Mouse (Mus musculus): ENCODE measurements around the gene Insl3.
A peak's percentile ranks its signal among the peaks of the same experiment; 100 is the strongest.
"Not testable (repeated sequence)": the region's sequence is repeated elsewhere in the genome, so short reads cannot be mapped to it uniquely, and the experiment has no call there.

Insl3 gene

GRCm38 (mm10) chr8:71676803-71677202 lies 12.2 kb upstream of the Insl3 start:
- no peak for DNase-seq (ENCODE audit: low spot score in 2 of 2)

GRCm38 (mm10) chr8:71677555-71677954 lies 11.5 kb upstream of the Insl3 start:
- no peak for DNase-seq (ENCODE audit: low spot score in 2 of 2)

DNA sequence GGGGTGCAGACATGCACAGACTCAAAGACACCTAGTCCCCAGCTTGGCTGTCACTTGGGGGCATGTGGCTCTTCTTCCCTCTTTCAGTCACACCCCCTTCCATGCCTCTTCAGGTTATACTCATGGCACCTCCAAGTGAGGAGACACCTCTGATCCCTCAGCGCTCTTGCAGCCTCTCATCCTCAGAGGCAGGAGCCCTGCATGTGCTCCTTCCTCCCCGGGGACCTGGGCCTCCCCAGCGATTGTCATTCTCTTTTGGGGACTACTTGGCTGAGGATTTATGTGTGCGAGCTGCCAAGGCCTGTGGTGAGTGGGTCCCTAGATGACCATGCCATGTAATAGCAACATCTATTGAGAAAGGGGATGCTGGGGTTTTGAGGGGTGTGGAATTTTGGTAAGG lies 10.8 kb upstream of the Insl3 start:
- DNase-seq (ENCODE audit: low spot score in 2 of 2), result no peak

GRCm38 (mm10) chr8:71679116-71679515 lies 9.9 kb upstream of the Insl3 start:
- no peak for DNase-seq (ENCODE audit: low spot score in 2 of 2)

- DNase-seq (ENCODE audit: low spot score in 2 of 2), result no peak
Measured at GRCm38 (mm10) chr8:71679550-71680168, 9.4 kb upstream of the Insl3 start.

DNA sequence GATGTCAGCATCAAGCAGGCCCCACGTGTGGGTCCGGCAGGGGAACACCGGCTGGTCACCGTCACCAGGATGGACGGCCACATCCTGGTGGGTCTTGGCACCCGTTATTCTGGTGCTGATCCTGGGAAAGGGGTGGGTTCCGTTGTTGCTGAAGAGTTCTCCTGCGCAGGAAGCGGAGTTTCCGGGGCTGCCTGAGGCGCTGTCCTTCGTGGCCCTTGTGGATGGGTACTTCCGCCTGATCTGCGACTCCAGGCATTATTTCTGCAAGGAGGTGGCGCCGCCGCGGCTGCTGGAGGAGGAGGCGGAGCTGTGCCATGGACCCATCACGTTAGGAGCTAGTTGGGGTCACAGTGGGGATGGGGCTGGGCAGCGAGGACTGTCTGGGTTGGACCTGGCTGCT lies 8.5 kb upstream of the Insl3 start:
- no peak for DNase-seq (ENCODE audit: low spot score in 2 of 2)

- no peak for DNase-seq (ENCODE audit: low spot score in 2 of 2)
Measured at GRCm38 (mm10) chr8:71681369-71681915, 7.6 kb upstream of the Insl3 start.

DNA sequence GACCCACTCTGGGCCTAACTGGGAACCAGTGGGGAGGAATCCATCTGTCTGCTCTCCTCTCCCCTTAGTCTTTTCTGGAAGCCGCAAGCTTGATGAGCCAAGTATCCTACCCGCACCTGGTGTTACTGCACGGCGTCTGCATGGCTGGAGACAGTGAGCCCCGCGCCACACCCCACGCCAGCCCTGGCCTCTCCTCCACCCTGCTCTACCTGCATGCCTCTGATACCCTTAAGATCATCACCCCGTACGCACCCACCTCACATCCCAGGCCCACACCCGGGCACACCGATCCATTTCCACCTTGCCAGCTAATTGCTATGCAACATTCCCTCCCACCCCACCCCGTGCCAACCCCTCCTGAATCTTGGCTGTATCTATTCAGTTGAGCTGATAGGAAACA lies 6.2 kb upstream of the Insl3 start:
- no peak for DNase-seq (ENCODE audit: low spot score in 2 of 2)

GRCm38 (mm10) chr8:71684701-71685100 lies 4.3 kb upstream of the Insl3 start:
- no peak for DNase-seq (ENCODE audit: low spot score in 2 of 2)

DNA sequence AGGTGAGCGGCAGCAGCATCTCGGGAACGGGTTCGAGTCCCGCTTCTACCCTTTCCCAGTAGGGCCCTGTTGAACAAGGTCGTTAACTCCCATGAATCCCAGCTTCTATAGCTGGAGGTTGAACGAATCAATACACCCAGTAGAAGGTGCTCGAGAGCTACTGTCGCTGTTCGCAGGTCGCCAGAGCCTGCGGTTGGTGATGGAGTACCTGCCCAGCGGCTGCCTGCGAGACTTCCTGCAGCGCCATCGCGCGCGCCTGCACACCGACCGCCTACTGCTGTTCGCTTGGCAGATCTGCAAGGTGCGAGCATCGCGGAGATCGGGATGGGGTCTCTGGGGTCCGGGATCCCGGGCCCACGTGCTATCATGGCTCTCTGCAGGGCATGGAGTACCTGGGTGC lies 3.4 kb upstream of the Insl3 start:
- no peak for DNase-seq (ENCODE audit: low spot score in 2 of 2)

DNA sequence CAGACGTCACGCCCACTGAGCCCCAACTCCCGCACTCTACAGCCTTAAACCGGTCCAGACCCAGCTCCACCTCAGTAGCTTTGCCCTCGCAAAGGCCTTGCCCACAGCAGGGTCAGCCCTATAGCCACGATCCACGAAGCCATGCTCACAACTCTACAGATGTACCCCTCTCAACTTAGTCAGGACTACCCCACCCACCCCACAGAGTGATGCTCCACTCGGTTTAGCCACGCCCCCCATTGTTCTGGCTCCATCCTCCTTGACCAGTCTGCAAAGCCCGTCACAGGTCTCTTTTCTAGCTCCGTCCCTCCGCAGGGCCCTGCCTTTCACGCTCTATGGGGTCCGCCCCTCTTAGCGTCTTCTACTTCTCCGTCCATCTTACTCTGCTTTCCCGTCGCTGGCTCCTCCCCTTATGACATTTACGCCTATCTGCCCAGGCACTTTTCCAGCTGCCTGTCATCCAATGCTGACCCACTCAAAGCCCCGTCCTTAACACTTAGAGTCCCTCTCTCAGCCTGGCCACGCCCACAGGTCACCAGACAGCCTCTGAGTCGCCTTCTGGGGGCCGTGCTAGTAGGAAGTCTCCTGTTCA lies 2.8 kb upstream of the Insl3 start:
- no peak for DNase-seq (ENCODE audit: low spot score in 2 of 2)

- no peak for DNase-seq (ENCODE audit: low spot score in 2 of 2)
Measured at GRCm38 (mm10) chr8:71687616-71688015, 1.4 kb upstream of the Insl3 start.

- DNase-seq (ENCODE audit: low spot score in 2 of 2), result no peak
Measured at GRCm38 (mm10) chr8:71692509-71692908, 3.5 kb downstream of the Insl3 start.

DNA sequence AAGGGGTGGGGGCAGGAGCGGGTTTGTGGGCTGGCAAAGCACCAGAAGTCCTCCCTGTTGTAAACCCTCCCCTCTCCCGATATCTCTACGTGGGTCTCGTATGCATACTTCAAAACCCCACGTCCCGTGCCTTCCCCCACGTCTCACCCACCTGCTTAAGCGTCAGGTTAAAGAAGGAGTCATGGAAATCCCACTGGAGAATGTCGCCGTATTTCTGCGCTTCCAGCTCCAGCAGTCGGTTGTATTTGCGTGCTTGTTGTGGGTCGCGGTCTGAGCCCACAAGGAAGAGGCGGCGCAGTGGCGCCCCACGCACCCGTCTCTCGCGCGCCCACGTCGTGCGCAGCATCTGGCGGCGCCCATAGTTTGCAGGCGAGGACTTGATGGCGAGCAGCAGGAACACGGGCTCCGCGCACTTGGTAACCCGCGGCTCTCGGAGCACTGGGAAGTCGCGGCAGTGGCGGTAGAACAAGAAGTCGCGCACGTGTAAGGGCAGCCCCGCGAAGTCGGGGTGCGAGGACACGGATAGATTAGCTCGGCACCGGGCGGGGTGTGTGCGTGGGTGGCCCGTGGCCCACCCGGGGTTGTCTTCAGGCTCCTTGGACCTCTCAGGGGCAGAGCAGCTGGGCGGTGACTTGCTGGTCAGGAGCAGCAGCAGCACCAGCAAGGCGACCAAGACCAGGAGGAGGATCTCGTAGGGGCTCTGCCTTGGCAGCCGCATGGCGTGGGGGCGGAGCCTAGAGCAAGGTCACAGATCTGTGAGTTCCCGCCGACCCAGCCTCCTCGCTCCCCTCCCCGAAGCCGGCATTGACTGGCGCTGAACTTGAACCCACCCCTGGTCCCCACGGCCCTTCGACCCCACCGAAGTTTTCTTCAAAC lies 4.4 kb downstream of the Insl3 start:
- DNase-seq (ENCODE audit: low spot score in 2 of 2), result peak in 1 of 2 experiments; percentile 12

DNA sequence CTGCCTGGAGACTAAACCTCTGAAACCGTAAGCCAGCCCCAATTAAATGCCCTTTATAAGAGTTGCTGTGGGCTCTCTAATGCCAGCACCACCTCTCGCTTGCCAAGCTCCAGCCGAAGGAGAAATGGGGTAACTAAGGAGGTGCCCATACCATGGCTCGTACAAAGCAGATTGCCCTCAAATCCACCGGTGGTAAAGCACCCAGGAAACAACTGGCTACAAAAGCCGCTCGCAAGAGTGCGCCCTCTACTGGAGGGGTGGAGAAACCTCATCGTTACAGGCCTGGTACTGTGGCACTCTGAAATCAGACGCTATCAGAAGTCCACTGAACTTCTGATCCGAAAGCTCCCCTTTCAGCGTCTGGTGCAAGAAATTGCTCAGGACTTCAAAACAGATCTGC lies 6.4 kb downstream of the Insl3 start:
- not testable (repeated sequence) for DNase-seq (ENCODE audit: low spot score in 2 of 2)

DNA sequence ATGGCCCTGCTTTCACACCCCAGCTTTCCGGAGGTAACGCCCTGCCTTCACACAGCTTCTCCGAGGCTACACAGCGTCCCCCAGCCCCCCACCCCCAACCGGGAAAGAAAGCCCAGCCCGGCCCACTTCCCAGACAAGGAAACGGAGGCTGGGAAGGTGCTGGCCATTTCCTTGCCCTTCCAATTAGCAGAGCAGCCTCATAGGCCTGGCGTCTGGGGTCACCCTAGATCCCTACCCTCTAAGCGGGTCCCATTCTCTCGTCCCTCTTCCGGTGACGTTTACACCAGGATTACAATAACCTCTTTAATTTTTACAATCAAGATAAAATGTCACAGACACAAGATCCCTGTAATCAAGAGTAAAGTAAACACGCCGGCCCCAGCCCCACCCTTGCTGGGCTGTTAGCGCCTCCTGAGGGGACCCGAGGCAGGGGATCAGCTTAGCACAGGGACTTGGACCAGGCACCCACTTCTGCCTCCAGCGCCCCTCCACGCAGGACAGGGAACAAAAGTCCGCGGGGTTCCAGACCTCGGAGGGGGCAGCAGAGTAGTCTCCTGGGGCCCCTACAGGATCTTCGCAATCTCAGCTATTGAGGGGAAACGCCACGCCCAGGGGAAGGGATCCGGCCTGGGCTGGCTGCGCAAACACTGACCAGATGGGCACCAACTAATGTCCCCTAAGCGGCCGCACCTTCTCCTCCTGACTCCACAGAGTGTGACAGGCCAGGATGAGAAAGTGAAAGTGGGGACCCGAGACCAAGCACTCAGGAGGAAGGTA lies 11.7 kb downstream of the Insl3 start:
- DNase-seq (ENCODE audit: low spot score in 2 of 2), result no peak

DNA sequence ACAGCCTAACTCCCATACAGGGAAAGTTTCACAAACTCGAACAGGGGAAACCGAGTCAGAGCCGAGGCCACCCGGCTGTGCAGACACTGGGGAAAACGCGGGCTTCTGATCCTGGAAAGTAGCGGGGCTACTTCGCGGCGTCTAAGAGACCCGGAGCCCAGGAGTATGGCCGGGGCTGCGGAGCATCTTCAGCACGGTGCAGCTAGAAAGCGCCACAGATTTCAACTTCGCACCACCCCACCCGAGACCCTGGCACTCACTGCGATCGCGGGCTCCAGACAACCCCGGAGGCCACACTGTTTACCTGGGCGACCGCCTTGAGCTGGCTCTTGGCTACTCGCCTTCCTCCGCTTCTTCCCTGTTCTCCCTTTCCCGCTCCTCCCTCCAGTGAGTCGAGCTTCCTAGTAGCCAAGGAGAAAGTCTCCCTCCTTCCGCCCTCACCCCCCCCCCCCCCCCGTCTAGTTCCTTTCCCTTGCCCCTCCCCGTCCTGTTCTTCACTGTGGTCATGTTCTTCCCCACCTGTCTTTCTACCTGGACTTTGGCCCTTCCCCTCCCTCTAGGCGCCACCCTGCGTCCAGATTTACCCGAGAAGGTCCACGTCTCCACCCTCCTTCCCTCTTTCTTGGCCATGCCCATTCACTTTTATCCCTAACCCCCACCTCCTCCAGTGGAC lies 12.5 kb downstream of the Insl3 start, which contains the start of gene B3gnt3:
Gene B3gnt3 (minus strand): TSS at position 376 of the 673 bp plus-strand sequence.
- no peak for DNase-seq (ENCODE audit: low spot score in 2 of 2)

- peak in 1 of 2 experiments; percentile 6 for DNase-seq (ENCODE audit: low spot score in 2 of 2)
Measured at GRCm38 (mm10) chr8:71702087-71702432, 13.0 kb downstream of the Insl3 start.

DNA sequence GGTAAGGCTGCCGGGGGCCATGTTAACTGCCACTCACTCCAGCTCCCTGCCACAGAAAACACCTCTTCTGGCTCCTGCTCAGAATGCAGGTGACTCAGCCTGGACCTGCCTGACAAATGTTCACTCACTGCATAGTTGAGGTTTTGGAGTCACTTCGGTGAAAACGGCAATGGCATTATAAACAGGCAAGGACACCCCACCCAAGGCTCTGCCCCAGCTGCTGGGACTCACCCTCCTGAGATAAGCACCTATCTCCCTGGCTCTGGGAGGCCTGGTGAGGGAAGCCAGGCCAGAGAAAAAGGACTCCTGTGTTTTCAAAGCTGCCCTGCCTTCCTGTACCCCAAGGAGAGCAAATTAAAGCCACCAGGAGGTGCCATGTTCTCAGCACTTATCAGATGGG lies 13.9 kb downstream of the Insl3 start:
- no peak for DNase-seq (ENCODE audit: low spot score in 2 of 2)

DNA sequence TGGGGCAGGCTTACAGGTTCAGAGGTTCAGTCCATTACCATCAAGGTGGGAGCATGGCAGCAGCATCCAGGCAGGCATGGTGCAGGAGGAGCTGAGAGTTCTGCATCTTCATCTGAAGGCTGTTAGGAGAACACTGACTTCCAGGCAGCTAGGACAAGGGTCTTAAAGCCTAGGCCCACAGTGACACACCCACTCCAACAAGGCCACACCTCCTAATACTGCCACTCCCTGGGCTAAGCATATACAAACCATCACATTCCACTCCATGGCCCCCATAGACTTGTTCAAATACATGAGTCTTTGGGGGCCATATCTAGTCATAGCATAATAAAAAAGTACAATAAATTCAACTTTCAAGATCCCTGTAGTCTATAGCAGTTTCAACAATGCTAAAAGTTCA lies 14.4 kb downstream of the Insl3 start:
- not testable (repeated sequence) for DNase-seq (ENCODE audit: low spot score in 2 of 2)

DNA sequence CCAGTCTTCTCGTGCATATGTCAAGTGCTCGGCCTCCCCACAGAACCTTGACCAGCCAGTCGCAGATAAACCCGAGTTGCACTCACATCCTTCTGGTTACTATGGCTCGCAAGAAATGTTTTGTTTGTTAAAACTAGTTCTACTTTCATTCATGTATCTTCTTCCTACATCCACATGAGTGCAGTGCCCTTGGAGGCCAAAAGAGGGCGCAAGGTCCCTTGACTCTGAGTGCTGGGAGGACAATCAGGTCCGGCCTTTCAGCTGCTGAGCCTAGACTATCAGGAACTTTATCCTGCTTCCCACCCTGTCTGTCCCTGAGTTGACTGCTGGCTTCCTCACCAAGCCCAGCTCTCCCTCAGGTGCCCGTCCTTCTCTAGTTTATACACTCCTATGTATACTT lies 18.9 kb downstream of the Insl3 start:
- DNase-seq (ENCODE audit: low spot score in 2 of 2), result peak in 1 of 2 experiments; percentile 23

Measured in frontal cortex, postnatal 10 days (tissue).